In genomic region chrX:8095546-8095945, GRCm38 (mm10) we compare ENCODE assay signal across 1 mouse cellular context.
TF ChIP-seq lines count a peak whose summit lies in the region.

No protein-coding gene starts in this region.

TF ChIP-seq in MEL, 35 proteins besides CTCF, POLR2A, EP300 and RAD21 (continued from another document):
- no peak for TF ChIP-seq MXI1 (IDR thresholded peaks at IDR 0.05; ENCODE audit: low read depth, low read length)
- 0 out of 2 replicates have a peak, but pooled peaks have one; percentile 34 for TF ChIP-seq CHD1 (IDR thresholded peaks at IDR 0.05; ENCODE audit: low read depth, low read length)
- peak; percentile 41; the same call in 1 of the 2 replicates for TF ChIP-seq ETS1 (IDR thresholded peaks at IDR 0.05; ENCODE audit: low read depth, low read length)
- no peak for TF ChIP-seq NRF1 (IDR thresholded peaks at IDR 0.05; ENCODE audit: insufficient read depth, low read depth, low read length, poor library complexity, severe bottlenecking)
TF ChIP-seq in MEL: peak in this region for 4.
